Mouse (Mus musculus): ENCODE measurements around the gene Lmo4.

- no peak for TF ChIP-seq CTCF (IDR thresholded peaks at IDR 0.05; ENCODE audit: low read depth, low read length)
- no peak for TF ChIP-seq POLR2A (IDR thresholded peaks at IDR 0.05; ENCODE audit: borderline replicate concordance, low read depth, low read length)
Observed at GRCm38 (mm10) chr3:144182229-144182628, 22.8 kb downstream of the Lmo4 start.
